Mouse (Mus musculus) large intestine, adult 2 months (tissue): ENCODE results near the gene Olfr573-ps1. TPM values are rescaled to one million over a fixed set of nuclear protein-coding genes. Genes with fewer than 3 reads are reported as not detected.

Experiments
- DNase-seq: peaks from one replicate; pipeline ENCODE4 v3.0.0-alpha.2; 2012; ENCODE audit warnings: low read depth, low spot score
- WGBS: fragments of 180-500 bp; shearing (Covaris S2); methylation state at CpG from one replicate; pipeline ENCODE4 v1.1.7; 2018; 5-methylcytosine and 5-hydroxymethylcytosine counted together
- polyA plus RNA-seq: library from polyadenylated mRNA; depleted of rRNA; stranded (reverse); fragments of >200 nt; gene quantifications from 2 replicates; pipeline ENCODE4 v1.2.3, GENCODE M21; 2012; rRNA removed

The Olfr573-ps1 gene
- not detected in 2 replicates for polyA plus RNA-seq

DNA sequence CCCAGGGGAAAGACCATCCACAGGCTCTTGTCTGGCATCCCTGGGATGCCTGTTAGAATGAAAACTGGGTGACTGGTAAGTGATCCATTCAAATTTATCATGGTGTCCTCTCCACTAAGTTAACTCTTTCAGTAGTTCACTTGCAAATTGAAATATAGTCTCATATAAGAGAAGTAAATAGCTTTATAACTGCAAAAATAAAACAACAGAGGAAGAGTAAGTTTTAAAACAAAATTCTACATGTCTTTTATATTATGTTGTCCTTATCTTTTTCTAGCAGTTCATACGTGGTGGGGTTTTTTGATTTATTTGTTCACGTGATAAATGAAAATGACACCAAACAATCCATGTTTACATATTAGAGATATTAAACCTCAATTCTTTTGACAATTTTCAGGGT is at the start of gene Olfr573-ps1:
Olfr573-ps1 (minus strand) TSS at position 101 of the 400 bp plus-strand sequence.
- WGBS = 78% methylated on average over 2 of the region's 2 CpGs

GRCm38 (mm10) chr7:102989224-102989623 is 46.8 kb upstream of the Olfr573-ps1 start, which contains the start of gene Olfr578:
TSS of gene Olfr578 (minus strand) at chr7:102989324.
- 55% methylated on average over 3 of the region's 3 CpGs for WGBS

More for the DNA sequence above, at the start of gene Olfr573-ps1:
- no peak for DNase-seq

DNA sequence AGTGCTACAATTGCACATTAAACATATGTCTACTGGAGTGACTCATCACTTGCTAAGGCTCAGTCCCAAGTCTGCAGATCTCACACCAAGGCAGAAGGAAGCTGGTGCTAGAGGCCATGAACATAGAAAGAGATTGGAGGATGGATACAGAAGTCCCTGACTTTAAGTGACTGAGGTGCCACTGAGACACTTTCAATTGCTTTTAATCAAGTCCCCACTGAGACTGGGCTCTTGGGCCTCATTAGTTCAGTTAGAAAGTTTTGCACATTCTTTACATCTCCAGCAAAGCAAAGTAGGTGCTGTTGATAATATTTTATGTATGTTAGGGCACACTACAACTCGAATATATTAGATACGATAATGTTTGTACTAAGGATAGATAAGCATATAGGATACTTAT is 33.5 kb upstream of the Olfr573-ps1 start, which contains the start of gene Olfr577:
Olfr577 (minus strand) TSS at position 101 of the 400 bp plus-strand sequence.
- 79% methylated on average over 2 of the region's 2 CpGs for WGBS
- DNase-seq = no peak

More at GRCm38 (mm10) chr7:102989224-102989623, 46.8 kb upstream of the Olfr573-ps1 start, which contains the start of gene Olfr578:
- no peak for DNase-seq

GRCm38 (mm10) chr7:102974399-102974798 is 32.0 kb upstream of the Olfr573-ps1 start:
- WGBS = 20% methylated on average over 1 of the region's 1 CpGs

DNA sequence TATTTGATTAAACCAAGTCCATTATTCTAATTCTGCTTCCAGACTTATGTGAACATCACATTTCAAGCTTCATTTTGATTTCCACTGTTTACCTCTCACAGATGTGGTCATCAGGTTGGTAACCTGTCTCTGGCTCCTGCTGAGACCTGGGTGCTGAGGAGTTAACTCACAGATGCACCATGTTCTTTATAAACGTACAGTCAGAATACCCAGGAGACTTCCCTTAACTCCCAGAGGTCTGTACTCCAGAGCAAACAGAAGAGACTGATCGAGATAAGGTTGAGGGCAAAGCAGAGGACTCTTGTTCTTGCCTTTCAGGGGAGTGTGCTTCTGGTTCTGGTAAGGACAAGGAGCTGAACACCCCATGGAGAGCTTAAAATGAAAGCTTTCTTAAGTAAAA is 20.0 kb upstream of the Olfr573-ps1 start, which contains the start of gene Olfr576:
Olfr576 (plus strand) TSS at position 301 of the 400 bp plus-strand sequence.
- 21% methylated on average over 2 of the region's 2 CpGs for WGBS
- DNase-seq = no peak

More at GRCm38 (mm10) chr7:102974399-102974798, 32.0 kb upstream of the Olfr573-ps1 start:
- no peak for DNase-seq

DNA sequence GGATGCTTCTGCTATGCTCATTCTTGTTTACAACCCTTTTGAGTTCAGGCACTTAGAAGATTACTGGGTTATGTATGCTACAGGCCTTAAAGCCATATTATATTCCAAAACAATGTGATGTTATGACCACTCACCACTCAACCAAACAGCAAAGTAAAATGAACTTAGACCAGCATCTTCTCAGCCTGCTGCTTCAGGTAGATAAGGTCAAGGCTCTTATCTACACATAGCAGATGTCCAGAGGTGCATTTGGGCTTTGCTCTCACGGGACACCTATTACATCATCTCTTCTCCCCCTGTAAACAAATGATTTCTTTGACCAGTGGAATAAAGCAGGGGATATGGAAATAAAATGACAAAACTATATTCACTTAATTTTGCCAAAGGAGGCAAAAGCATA is 16.2 kb upstream of the Olfr573-ps1 start, which contains the start of gene Olfr575:
Olfr575 (minus strand) TSS at position 183 of the 400 bp plus-strand sequence.
- no peak for DNase-seq
- 29% methylated on average over 1 of the region's 1 CpGs for WGBS

- WGBS = 62% methylated on average over 3 of the region's 3 CpGs
These were observed 15.8 kb upstream of the Olfr573-ps1 start for GRCm38 (mm10) chr7:102958137-102958536.

GRCm38 (mm10) chr7:102950732-102951131 is 8.4 kb upstream of the Olfr573-ps1 start:
- 27% methylated on average over 1 of the region's 1 CpGs for WGBS
- no peak for DNase-seq

More at GRCm38 (mm10) chr7:102958137-102958536, 15.8 kb upstream of the Olfr573-ps1 start:
- DNase-seq = no peak

GRCm38 (mm10) chr7:102948167-102948566 is 5.8 kb upstream of the Olfr573-ps1 start, which contains the start of gene Olfr574:
TSS of gene Olfr574 (plus strand) at chr7:102948467.
- 90% methylated on average over 1 of the region's 1 CpGs for WGBS
- no peak for DNase-seq

DNA sequence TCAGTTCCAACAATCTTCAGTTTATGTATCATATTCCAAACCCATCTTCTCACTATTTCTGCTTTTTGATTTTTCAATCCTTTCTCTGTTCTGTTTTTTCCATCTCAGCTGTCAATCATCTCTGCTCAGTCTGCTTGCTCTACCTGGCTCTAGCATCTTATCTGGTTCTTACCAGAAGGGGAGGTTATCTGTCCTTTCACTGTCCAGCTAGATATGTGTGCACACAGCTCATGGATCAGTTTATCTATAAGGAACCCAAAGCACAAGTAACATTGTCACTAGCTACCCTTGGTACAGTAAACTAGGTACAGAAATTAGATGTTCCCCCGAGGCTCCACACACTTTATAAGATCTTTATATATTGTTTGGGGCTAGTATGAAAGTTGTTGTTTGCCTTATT is 1.0 kb upstream of the Olfr573-ps1 start:
- WGBS = 82% methylated on average over 1 of the region's 1 CpGs
- DNase-seq = no peak

DNA sequence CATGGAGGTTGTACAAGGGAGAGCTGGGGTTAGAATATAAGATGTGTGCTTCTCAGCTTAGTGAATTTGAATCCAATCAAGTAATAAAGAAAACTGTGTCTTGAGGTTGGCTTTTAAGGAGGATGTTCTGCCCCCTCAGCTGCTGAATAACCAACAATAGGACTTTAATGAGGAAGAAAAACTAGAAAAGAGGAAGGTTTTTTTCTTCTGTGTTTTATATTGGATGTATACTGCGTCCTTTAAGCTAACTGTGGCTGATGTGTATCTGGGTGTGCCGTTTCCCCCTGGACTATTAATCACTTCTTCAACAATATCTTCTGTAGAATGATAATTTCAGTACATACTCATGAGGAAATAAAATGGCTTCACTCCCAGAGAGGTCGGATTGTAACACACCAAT is 15.3 kb downstream of the Olfr573-ps1 start:
- WGBS = 64% methylated on average over 3 of the region's 3 CpGs
- no peak for DNase-seq

DNA sequence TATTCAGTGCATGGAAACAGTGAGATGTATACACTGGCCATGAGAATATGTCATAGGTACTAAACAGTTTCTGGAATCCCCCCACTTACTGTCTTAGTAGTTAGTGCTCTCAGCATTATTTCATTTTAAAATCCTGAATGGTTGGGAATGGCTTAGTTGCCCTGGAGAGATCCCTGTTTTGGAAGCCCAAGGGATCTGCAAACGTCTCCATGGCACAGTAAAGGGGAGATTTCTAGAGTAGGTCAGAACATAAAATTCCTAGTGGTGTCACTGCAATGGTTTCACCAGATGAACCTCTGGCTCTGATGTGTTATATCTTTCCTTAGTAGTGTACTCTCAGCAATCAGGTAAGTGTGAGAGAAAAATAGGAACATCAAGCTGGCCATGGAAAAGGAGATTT is 18.3 kb downstream of the Olfr573-ps1 start, which contains the start of gene Olfr572:
Olfr572 (plus strand) TSS at position 301 of the 400 bp plus-strand sequence.
- 37% methylated on average over 1 of the region's 1 CpGs for WGBS
- DNase-seq = no peak

GRCm38 (mm10) chr7:102919632-102920031 is 22.7 kb downstream of the Olfr573-ps1 start:
- DNase-seq = peak; percentile 6
- WGBS = 7% methylated on average over 1 of the region's 1 CpGs

DNA sequence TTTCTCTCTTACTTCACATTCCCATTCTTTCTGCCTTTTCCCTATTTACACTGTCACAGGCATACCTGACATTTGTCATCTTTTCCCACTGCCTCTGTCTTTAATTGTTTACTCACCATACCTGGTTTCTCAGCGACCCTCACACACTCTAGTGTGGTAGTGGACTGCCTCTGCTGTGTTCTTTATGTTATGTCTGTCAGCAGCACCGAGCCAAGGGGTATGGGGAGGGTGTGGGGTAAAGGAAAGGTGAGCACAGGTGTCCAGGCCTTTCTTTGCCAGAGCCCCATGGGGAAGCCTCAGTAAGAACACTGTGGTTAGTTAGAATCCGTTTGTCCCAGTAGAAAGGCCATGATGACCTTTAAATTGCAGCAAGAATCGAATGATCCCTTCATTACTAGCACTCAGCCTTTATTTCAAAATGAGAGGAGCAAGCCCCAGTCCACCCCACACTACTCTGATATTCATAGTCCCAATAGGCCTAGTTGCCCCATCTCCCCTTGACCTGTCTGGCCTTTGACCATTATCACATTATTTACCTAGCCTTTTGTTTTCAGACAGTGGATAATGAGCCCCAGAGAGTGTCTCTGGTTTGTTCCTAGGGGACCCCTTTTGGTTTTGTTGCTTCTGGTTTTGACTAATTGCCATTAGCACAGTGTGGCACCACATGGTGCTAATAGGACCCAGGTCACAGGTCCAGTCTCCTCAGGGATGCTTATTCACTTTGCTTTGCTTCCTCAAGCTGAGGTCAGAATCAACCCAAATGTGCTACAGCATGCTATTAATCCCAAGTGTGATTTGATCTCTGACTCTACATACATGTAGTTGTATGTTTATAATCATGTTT is 25.1 kb downstream of the Olfr573-ps1 start, which contains the start of gene Olfr571:
Olfr571 (minus strand) TSS at position 505 of the 844 bp plus-strand sequence.
- 40% methylated on average over 4 of the region's 4 CpGs for WGBS

DNA sequence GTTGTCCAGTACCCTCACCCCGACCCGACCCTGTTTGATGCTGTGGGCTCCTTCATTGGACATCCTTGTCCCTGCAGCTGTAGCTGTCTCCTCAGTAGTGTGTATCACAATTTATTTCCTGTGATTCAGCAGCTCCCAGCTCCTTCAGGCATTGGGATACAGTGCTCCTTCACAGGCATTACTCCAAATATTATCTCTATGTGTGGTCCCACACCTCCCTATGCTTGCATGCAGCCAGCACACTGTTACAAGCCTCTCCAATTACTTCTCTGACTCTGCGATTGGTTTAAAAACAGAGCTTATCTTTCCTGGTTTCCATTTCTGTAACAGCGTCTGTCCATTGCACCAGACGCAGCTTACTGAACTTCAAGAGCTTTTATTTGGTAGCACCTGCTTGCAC is 26.0 kb downstream of the Olfr573-ps1 start:
- no peak for DNase-seq
- WGBS = 40% methylated on average over 5 of the region's 5 CpGs

More for the DNA sequence above, 25.1 kb downstream of the Olfr573-ps1 start, which contains the start of gene Olfr571:
- no peak for DNase-seq

- 6% methylated on average over 1 of the region's 1 CpGs for WGBS
- DNase-seq = no peak
These were observed 27.1 kb downstream of the Olfr573-ps1 start for GRCm38 (mm10) chr7:102915261-102915660.
